Mouse (Mus musculus): Measurements from ENCODE around the gene Parp16. TPM values are rescaled to one million over a fixed set of nuclear protein-coding genes. Genes with fewer than 3 reads are reported as not detected.
"Not testable (repeated sequence)": the region's sequence is repeated elsewhere in the genome, so short reads cannot be mapped to it uniquely, and the experiment has no call there.

Parp16 gene
- polyA plus RNA-seq, 1 experiment from 2014 or later = 5.4 TPM

- H3K4me2 ChIP-seq = no peak overlapping the region
- no peak overlapping the region for H3K27ac ChIP-seq
- 69% methylated on average over 4 of the region's 4 CpGs for WGBS
- ATAC-seq (ENCODE audit: borderline replicate concordance, extremely low read depth, low FRiP score, low TSS enrichment) = no peak
- no peaks in the 10 kb centered on the region for H3K9me3 ChIP-seq
- H3K27me3 ChIP-seq = no peaks in the 10 kb centered on the region
- no peaks in the 10 kb centered on the region for H3K36me3 ChIP-seq
- H3K4me1 ChIP-seq = no peaks in the 10 kb centered on the region
- no peak overlapping the region for H3K9ac ChIP-seq
- no peak overlapping the region for H3K4me3 ChIP-seq
Measured at GRCm38 (mm10) chr9:65275810-65276530, 80.8 kb downstream of the Parp16 start.

GRCm38 (mm10) chr9:65281536-65282151 lies 86.5 kb downstream of the Parp16 start:
- no peak for ATAC-seq (ENCODE audit: borderline replicate concordance, extremely low read depth, low FRiP score, low TSS enrichment)
- no peak overlapping the region for H3K4me3 ChIP-seq
- WGBS = 70% methylated on average over 5 of the region's 5 CpGs
- H3K27me3 ChIP-seq = no peaks in the 10 kb centered on the region
- H3K4me1 ChIP-seq = no peaks in the 10 kb centered on the region
- H3K9ac ChIP-seq = no peak overlapping the region
- no peak overlapping the region for H3K4me2 ChIP-seq
- H3K36me3 ChIP-seq = no peaks in the 10 kb centered on the region
- H3K9me3 ChIP-seq = no peaks in the 10 kb centered on the region
- H3K27ac ChIP-seq = no peak overlapping the region

GRCm38 (mm10) chr9:65283301-65283700 lies 88.1 kb downstream of the Parp16 start:
- H3K27ac ChIP-seq = no peak overlapping the region
- no peak overlapping the region for H3K4me3 ChIP-seq
- H3K4me1 ChIP-seq = no peaks in the 10 kb centered on the region
- WGBS = 1% methylated on average over 3 of the region's 3 CpGs
- no peak for ATAC-seq (ENCODE audit: borderline replicate concordance, extremely low read depth, low FRiP score, low TSS enrichment)
- H3K9me3 ChIP-seq = no peaks in the 10 kb centered on the region
- H3K27me3 ChIP-seq = no peaks in the 10 kb centered on the region
- no peak overlapping the region for H3K4me2 ChIP-seq
- H3K9ac ChIP-seq = no peak overlapping the region
- no peaks in the 10 kb centered on the region for H3K36me3 ChIP-seq

GRCm38 (mm10) chr9:65288252-65288651 lies 93.1 kb downstream of the Parp16 start:
- not testable (repeated sequence) for ATAC-seq (ENCODE audit: borderline replicate concordance, extremely low read depth, low FRiP score, low TSS enrichment); H3K4me3 ChIP-seq; H3K4me1 ChIP-seq; H3K27me3 ChIP-seq; H3K27ac ChIP-seq; H3K36me3 ChIP-seq; H3K9ac ChIP-seq; H3K9me3 ChIP-seq; H3K4me2 ChIP-seq
- WGBS = 74% methylated on average over 5 of the region's 5 CpGs

Other genes starting within 250 kb of the Parp16 start
- 0.06 and 0.07 TPM in 2 replicates for gene Slc24a1, start 243.7 kb upstream of the Parp16 start, polyA plus RNA-seq (2015; fragmentation: Nextera tagmentation; extraction: Ambion mirVana)
- gene Ints14, start 234.4 kb upstream of the Parp16 start, polyA plus RNA-seq (2015; fragmentation: Nextera tagmentation; extraction: Ambion mirVana) = 53.8 and 57.0 TPM in 2 replicates
- 77.0 and 79.8 TPM in 2 replicates for gene Hacd3, start 173.7 kb upstream of the Parp16 start, polyA plus RNA-seq (2015; fragmentation: Nextera tagmentation; extraction: Ambion mirVana)
- 33.9 and 36.3 TPM in 2 replicates for gene Dpp8, start 162.9 kb upstream of the Parp16 start, polyA plus RNA-seq (2015; fragmentation: Nextera tagmentation; extraction: Ambion mirVana)
- 14.4 and 14.6 TPM in 2 replicates for gene Igdcc4, start 93.9 kb upstream of the Parp16 start, polyA plus RNA-seq (2015; fragmentation: Nextera tagmentation; extraction: Ambion mirVana)
- 1.8 and 2.0 TPM in 2 replicates for gene Igdcc3, start 54.2 kb upstream of the Parp16 start, polyA plus RNA-seq (2015; fragmentation: Nextera tagmentation; extraction: Ambion mirVana)
- gene Cilp, start 69.8 kb downstream of the Parp16 start, polyA plus RNA-seq (2015; fragmentation: Nextera tagmentation; extraction: Ambion mirVana) = 0.09 and 0.16 TPM in 2 replicates
- 47.2 and 50.0 TPM in 2 replicates for gene Clpx, start 98.9 kb downstream of the Parp16 start, polyA plus RNA-seq (2015; fragmentation: Nextera tagmentation; extraction: Ambion mirVana)
- gene Pdcd7, start 150.8 kb downstream of the Parp16 start, polyA plus RNA-seq (2015; fragmentation: Nextera tagmentation; extraction: Ambion mirVana) = 9.3 and 10.6 TPM in 2 replicates
- gene Ubap1l, start 165.7 kb downstream of the Parp16 start, polyA plus RNA-seq (2015; fragmentation: Nextera tagmentation; extraction: Ambion mirVana) = 0.14 TPM in 1 of 2 replicates, not detected in the other
- gene Kbtbd13, start 196.3 kb downstream of the Parp16 start, polyA plus RNA-seq (2015; fragmentation: Nextera tagmentation; extraction: Ambion mirVana) = 5.0 and 5.5 TPM in 2 replicates
- gene Rasl12, start 203.2 kb downstream of the Parp16 start, polyA plus RNA-seq (2015; fragmentation: Nextera tagmentation; extraction: Ambion mirVana) = 49.9 and 52.6 TPM in 2 replicates
- gene Slc51b, start 227.6 kb downstream of the Parp16 start, polyA plus RNA-seq (2015; fragmentation: Nextera tagmentation; extraction: Ambion mirVana) = not detected in 2 replicates
- gene Mtfmt, start 240.4 kb downstream of the Parp16 start, polyA plus RNA-seq (2015; fragmentation: Nextera tagmentation; extraction: Ambion mirVana) = 18.6 and 19.3 TPM in 2 replicates

All from lung, embryonic 15.5 days (tissue).